Mouse (Mus musculus) intestine, embryonic 14.5 days (tissue): ENCODE data around the gene Cacna1c. TPM values are rescaled to one million over a fixed set of nuclear protein-coding genes. Genes with fewer than 3 reads are reported as not detected.

ENCODE experiments used
- ATAC-seq: fragments of 200-750 bp; cut with Nextera tagmentation; replicated peaks from 2 replicates; pipeline ENCODE4 v1.8.0; 2017; ENCODE audit warnings: low read depth, moderate number of reproducible peaks, moderate TSS enrichment, moderate library complexity; ENCODE audit not compliant: low FRiP score, low TSS enrichment
- DNase-seq: peaks from one replicate; pipeline ENCODE4 v3.0.0-alpha.2; 2018; ENCODE audit warnings: low spot score
- H3K27ac ChIP-seq: fragments of 300-500 bp; sonication (generic); 2 replicates; pipeline ENCODE4 v1.5.1; 2014; ENCODE audit warnings: low read depth, mild to moderate bottlenecking, control low read depth
- H3K27me3 ChIP-seq: fragments of 300-500 bp; sonication (generic); replicated peaks from 2 replicates; pipeline ENCODE4 v1.6.1; 2014; ENCODE audit warnings: low read length, control low read depth; ENCODE audit not compliant: control insufficient read depth, insufficient read depth
- H3K36me3 ChIP-seq: fragments of 300-500 bp; sonication (generic); 2 replicates; pipeline ENCODE4 v1.6.1; 2014; ENCODE audit warnings: low read length, control low read depth; ENCODE audit not compliant: control insufficient read depth, insufficient read depth
- H3K4me1 ChIP-seq: fragments of 300-500 bp; sonication (generic); replicated peaks from 2 replicates; pipeline ENCODE4 v1.6.1; 2014; ENCODE audit warnings: low read length, control low read depth, mixed read lengths; ENCODE audit not compliant: control insufficient read depth, insufficient read depth
- H3K4me2 ChIP-seq: fragments of 300-500 bp; sonication (generic); 2 replicates; pipeline ENCODE4 v1.6.1; 2014; ENCODE audit warnings: low read length
- H3K4me3 ChIP-seq: fragments of 300-500 bp; sonication (generic); 2 replicates; pipeline ENCODE4 v1.5.1; 2014; ENCODE audit warnings: low read depth, low read length, control low read depth, mixed read lengths
- H3K9ac ChIP-seq: fragments of 300-500 bp; sonication (generic); 2 replicates; pipeline ENCODE4 v1.6.1; 2014; ENCODE audit warnings: mild to moderate bottlenecking, low read length
- H3K9me3 ChIP-seq: fragments of 300-500 bp; sonication (generic); 2 replicates; pipeline ENCODE4 v1.6.1; 2016; ENCODE audit warnings: low read length, control low read depth; ENCODE audit not compliant: control insufficient read depth
- WGBS: fragments of 180-500 bp; shearing (Covaris S2); extraction: QIAGEN DNeasy Blood & Tissue Kit; methylation state at CpG from one replicate; pipeline ENCODE4 v1.1.7; 2014; 5-methylcytosine and 5-hydroxymethylcytosine counted together
- polyA plus RNA-seq: library from polyadenylated mRNA; unstranded; fragments of >200 nt; fragmentation: Nextera tagmentation; extraction: Ambion mirVana; gene quantifications from 2 replicates; pipeline ENCODE4 v1.2.1, GENCODE M21; 2014

Cacna1c gene
- polyA plus RNA-seq, 1 experiment from 2014 or later, result 6.5 TPM

DNA sequence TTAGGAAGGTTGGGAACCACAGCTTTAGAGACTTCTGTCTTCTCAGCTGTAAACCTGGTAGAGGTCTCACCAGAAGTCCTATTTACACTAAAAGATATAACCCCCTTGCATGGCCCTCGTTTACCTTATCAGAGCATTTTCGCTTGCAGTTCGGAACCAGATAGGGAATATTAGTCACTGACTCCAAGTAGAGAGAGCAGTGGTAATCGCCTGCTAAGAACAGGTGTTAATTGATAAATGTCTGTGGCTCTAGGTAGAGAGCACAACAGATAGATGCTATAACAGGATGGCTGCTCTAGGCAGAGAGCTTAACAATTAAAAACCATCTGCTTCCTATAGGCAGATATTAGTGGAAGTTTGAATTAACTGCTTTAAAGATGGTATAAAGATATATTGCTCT lies 657.6 kb downstream of the Cacna1c start:
- H3K4me2 ChIP-seq, result no peak overlapping the region
- 89% methylated on average over 4 of the region's 4 CpGs for WGBS
- no peak for ATAC-seq
- no peaks in the 10 kb centered on the region for H3K4me1 ChIP-seq
- H3K9ac ChIP-seq, result no peak overlapping the region
- no peak overlapping the region for H3K4me3 ChIP-seq
- no peaks in the 10 kb centered on the region for H3K27me3 ChIP-seq
- H3K9me3 ChIP-seq, result no peaks in the 10 kb centered on the region
- H3K36me3 ChIP-seq, result peaks cover 77% of the 10 kb centered on the region
- no peak for DNase-seq
- no peak overlapping the region for H3K27ac ChIP-seq

Other genes with a start within 250 kb of the Cacna1c start
- 9.8 and 11.1 TPM in 2 replicates for gene Dcp1b, start 21.2 kb downstream of the Cacna1c start, polyA plus RNA-seq
- gene Cacna2d4, start 40.1 kb upstream of the Cacna1c start, polyA plus RNA-seq, result not detected in 2 replicates
- 0.48 and 0.69 TPM in 2 replicates for gene Lrtm2, start 134.3 kb upstream of the Cacna1c start, polyA plus RNA-seq
- 34.6 and 45.5 TPM in 2 replicates for gene Adipor2, start 221.3 kb upstream of the Cacna1c start, polyA plus RNA-seq